Mouse (Mus musculus): ENCODE data around the gene Grid2ip.
A peak's percentile ranks its signal among the peaks of the same experiment; 100 is the strongest.

The Grid2ip gene

DNA sequence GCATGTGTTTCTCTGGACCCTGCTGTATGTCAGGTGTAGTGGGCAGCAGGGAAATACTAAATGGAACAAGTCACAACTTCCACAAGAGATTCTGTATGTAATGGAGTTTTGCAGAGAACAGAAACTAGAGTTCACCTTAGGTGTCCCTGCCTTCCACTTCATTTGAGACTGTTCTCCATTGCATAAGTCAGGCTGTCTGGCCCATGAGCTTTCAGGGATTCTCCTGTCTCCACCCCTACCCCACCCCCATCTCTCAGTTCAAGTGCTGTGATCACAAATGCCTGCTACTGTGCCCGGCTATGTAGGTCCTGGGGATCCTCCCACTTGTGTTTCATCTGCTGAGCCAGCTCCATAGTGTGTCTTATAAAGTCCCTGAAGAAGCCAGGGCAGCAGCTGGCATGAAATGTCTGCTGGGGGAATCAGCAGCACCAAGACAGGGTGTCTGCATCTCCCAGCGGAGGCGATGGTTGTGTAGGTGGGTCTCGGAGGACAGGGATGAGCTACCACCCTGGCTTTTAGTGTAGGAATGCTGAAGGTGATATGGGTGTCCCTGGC is 53.8 kb downstream of the Grid2ip start:
- DNase-seq (ENCODE audit: low spot score), result no peak

DNA sequence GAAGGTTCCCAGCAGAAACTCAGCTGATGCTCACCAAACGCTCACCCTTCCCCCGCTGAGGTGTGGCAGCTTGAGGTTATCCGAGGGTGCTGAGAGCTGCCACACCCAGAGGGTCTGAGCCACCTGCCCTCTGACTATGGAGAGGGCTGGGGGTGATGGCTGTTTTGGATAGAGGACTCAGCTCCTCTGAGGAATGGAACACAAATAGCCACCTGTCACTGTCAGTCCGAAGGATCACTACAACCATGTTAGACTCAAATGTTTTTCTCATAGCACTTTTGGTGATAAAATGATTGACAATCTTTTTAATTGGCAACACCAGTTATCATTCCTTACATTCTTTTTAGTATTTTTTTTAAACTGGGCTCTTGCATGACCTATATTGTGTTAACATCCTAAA is 64.3 kb downstream of the Grid2ip start:
- no peak for DNase-seq (ENCODE audit: low spot score)

DNA sequence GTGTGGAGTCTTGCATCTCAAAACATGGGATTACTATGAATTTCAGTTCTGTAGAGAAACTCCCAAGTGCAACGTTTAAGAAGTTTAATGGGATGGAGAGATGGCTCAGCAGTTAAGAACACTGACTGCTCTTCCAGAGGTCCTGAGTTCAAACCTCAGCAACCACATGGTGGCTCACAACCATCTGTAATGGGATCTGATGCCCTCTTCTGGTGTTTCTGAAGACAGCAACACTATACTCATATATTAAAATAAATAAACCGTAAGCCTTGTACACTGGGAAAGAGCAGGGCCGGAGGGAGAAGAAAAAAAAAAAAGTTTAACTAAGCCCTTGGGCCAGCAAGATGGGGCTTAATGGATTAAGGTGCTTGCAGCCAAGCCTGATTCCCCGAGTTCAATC is 65.9 kb downstream of the Grid2ip start:
- no peak for DNase-seq (ENCODE audit: low spot score)

DNA sequence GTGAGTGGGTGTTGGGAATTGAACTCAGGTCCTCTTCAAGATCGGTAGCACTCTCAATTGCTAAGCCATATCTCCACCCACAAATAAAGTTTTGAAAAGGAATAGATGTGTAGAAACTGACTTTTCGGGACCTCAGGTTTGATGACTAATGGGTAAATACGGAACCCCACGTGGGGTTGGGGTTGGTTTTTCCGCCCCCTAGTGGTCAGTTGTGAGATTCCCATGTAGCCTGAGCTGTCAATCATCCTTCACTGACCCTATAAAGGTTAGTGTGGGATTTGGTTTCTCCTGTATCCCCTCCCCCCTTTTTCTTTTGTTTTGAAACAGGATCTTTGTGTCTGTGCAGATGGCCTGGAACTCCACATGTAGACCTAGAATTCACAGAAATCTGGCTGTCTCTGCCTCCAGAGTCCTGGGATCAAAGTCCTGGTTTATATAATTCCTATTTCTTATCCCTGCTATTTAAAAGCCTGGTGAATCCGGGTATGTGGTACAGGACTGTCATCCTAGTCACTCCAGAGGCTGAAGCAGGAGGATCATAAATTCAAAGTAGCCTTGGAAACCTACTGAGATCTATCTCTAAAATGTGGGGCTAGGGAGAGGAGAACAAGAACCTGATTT is 66.9 kb downstream of the Grid2ip start:
- DNase-seq (ENCODE audit: low spot score), result peak; percentile 66

DNA sequence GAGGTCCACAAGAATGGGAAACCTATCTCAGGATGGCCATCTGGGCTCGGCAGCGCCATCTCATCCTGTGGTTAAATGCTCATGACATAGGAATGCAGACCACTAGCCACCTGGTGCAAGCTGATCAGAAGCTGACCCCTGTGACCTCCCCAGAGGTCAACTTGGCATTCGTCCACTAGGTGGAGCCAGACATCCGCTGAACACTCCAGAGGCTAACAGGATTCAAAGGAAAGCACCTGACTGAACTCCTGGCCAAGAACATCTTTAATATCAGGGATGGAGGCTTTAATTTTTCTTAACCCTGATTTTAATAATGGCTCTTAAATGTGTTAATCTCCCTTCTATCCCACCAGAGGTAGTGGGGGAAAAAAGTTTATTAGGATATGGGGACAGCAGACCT is 77.3 kb downstream of the Grid2ip start:
- DNase-seq (ENCODE audit: low spot score), result peak; percentile 64

DNA sequence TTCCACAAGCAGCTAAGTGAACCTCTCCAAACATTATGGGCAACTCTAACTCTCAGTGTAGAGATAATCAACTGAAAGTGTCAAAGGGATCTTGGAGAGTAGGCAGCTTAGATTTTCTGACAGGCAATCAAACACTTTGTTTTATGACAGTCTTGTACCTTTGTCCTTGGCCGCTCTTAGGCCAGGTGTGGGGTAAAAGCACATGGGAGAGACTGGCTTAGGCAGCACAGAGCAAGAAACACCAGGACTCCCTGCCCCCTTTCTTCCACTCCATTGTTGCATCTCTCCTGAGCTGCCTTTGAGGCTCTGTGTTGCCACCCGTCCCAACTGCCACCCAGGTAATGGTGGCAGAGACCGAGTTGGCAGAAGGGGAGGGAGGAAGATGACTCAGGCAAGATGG is 84.2 kb downstream of the Grid2ip start:
- DNase-seq (ENCODE audit: low spot score), result no peak

DNA sequence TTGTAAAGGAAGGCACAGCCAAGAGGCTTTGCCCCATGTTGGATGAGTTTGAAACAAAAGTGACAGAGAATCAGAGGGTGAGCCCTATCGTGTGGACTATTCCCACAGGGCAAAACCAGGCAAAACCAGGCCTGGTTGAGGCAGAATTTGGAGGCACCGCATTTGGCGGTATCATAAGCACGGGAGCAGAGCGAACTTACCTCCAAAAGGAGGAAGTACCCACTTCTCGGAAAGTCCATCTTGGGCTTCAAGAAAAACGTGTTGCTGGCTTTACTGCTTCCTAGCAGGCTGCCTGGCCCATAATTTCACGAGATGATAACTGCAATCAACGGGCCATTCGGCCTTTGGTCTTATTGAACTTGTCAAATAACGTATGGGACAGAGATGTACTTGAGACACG is 84.6 kb downstream of the Grid2ip start:
- DNase-seq (ENCODE audit: low spot score), result no peak
